Mouse (Mus musculus): ENCODE data around the gene Igf1r. TPM values are rescaled to one million over a fixed set of nuclear protein-coding genes. Genes with fewer than 3 reads are reported as not detected.
A peak's percentile ranks its signal among the peaks of the same experiment; 100 is the strongest.

Gene Igf1r
- polyA plus RNA-seq (2012), result 0.17 and 0.23 TPM in 2 replicates

DNA sequence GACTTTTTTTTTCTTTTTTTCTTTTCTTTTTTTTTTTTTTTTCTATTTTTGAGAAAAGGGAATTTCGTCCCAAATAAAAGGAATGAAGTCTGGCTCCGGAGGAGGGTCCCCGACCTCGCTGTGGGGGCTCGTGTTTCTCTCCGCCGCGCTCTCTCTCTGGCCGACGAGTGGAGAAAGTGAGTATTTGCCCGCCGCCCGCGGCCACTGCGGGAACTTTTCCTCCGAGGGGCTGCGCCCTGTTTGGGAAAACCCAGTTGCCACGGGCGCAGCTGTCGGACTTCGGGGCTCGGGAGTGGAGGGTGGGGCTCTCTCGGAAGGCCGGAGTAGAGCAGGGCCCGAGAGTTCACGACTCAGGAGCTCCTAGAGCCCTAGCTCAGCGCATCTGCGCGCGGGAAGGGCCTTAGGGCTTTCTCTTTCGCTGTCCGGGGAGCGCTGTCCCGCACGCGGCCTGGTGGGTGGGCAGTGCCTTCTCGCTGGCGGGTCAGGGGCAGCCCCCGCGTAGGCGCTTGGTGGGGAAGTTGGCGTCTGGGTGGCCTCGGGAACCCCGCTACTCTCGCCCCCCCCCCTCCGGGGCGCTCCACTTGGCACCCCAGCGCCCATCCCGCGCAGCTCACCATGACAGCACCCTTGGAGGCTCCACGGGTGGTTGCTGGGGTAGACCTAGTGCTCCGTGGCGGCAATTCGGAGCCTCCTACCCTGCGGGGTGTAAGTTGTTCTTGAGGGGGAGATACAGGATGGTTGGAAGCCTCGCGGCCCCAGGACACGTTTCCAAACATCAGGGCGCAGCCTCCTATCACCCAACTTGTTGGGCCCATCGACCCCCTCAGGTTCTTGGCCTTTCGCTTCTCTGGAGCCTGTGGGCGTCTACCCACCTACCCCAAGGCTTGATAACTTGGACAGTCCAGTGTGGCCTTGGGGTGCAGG, at the start of gene Igf1r:
TSS of gene Igf1r (plus strand) at position 51 of the 924 bp plus-strand sequence.
- Histone ChIP-seq H3K4me1 (ENCODE audit: control insufficient read depth) (peaks cover 54% of the 10 kb centered on the region), H3K36me3 (ENCODE audit: control insufficient read depth) (no peaks in the 10 kb centered on the region), H3K4me3 (replicated peaks) (peak within 1 kb of the TSS; percentile 91), H3K27me3 (ENCODE audit: control insufficient read depth) (peaks cover 57% of the 10 kb centered on the region), H3K9me3 (ENCODE audit: control insufficient read depth, low read length) (no peaks in the 10 kb centered on the region)
- TF ChIP-seq GATA1 (IDR thresholded peaks at IDR 0.05; ENCODE audit: low read length) (no peak), TAL1 (IDR thresholded peaks at IDR 0.05; ENCODE audit: low read length) (no peak)

DNA sequence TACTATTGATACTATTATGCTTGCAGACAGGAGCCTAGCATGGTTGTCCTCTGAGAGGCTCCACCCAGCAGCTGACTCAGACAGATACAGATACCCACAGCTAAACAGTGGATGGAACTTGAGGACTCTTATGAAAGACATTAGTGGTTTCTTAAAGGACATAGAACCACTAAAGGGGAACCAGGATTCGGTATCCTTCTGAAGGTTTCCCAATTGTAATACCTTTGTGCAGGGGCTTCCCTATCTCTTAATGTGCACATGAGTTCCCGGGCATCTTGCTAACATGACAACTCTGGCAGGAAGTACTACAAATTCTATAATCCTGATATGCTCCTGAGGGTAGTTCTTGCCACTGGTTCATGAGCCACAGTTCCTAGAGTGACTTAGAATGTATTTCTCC, 46.3 kb upstream of the Igf1r start:
- Histone ChIP-seq H3K9me3 (ENCODE audit: control insufficient read depth, low read length) (no peaks in the 10 kb centered on the region), H3K4me1 (ENCODE audit: control insufficient read depth) (no peaks in the 10 kb centered on the region), H3K36me3 (ENCODE audit: control insufficient read depth) (no peaks in the 10 kb centered on the region), H3K4me3 (replicated peaks) (no peak overlapping the region), H3K27me3 (ENCODE audit: control insufficient read depth) (no peaks in the 10 kb centered on the region; the same call in 1 of the 2 replicates)
- TF ChIP-seq GATA1 (IDR thresholded peaks at IDR 0.05; ENCODE audit: low read length) (no peak), TAL1 (IDR thresholded peaks at IDR 0.05; ENCODE audit: low read length) (no peak)

DNA sequence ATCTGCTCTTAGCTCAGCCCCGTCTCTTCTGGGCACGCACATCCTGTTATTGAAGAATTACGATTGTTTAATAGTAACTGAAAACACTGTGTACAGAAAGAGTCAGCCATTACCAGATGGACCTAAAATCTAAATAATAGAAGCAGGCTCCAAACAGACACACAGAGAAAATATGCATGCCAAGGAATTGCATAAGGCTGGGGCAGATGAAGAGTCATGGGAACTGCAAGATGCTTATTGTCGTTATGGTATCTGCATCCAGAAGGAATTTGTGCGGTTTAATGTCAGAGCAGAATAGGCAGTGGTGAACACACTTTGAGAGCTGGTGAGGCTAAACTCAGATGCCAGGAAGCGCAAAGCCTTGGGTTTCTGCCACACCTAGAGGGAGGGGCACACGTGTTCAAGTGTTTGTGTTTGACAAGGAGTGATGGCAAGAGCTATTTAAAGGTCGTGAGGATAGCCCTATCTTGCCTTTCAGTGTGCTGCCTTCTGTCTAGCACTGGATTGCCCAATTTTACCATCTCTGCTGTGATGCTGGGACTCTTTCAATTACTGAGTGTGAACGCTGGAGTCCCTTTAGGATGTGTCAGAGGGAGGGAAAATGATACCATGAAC, 44.7 kb upstream of the Igf1r start:
- Histone ChIP-seq H3K9me3 (ENCODE audit: control insufficient read depth, low read length) (no peaks in the 10 kb centered on the region), H3K36me3 (ENCODE audit: control insufficient read depth) (no peaks in the 10 kb centered on the region), H3K4me3 (replicated peaks) (no peak overlapping the region), H3K27me3 (ENCODE audit: control insufficient read depth) (peaks cover 3% of the 10 kb centered on the region), H3K4me1 (ENCODE audit: control insufficient read depth) (no peaks in the 10 kb centered on the region)
- TF ChIP-seq TAL1 (IDR thresholded peaks at IDR 0.05; ENCODE audit: low read length) (no peak), GATA1 (IDR thresholded peaks at IDR 0.05; ENCODE audit: low read length) (no peak)

DNA sequence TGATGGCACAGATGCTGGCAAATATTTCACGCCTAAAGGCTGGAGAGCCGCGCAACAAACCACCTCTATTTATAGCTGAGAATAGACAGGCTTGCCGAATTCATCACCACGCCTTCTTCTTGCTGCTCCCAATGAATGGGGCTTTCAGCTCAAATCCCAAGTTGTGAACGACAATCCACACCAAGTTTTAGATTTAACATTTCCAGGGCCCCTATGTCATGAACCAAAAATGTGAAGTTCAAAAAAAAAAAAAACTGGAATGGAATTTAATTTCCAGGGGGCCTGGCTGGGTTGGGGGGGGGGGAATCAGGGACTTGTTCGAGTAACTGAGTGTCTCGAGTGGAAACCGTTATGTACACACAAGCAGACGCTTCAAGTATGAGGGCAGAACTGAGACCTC, 42.1 kb upstream of the Igf1r start:
- TF ChIP-seq TAL1 (IDR thresholded peaks at IDR 0.05; ENCODE audit: low read length) (no peak), GATA1 (IDR thresholded peaks at IDR 0.05; ENCODE audit: low read length) (no peak)
- Histone ChIP-seq H3K4me3 (replicated peaks) (no peak overlapping the region), H3K4me1 (ENCODE audit: control insufficient read depth) (no peaks in the 10 kb centered on the region), H3K27me3 (ENCODE audit: control insufficient read depth) (peaks cover 3% of the 10 kb centered on the region), H3K36me3 (ENCODE audit: control insufficient read depth) (no peaks in the 10 kb centered on the region), H3K9me3 (ENCODE audit: control insufficient read depth, low read length) (no peaks in the 10 kb centered on the region)

DNA sequence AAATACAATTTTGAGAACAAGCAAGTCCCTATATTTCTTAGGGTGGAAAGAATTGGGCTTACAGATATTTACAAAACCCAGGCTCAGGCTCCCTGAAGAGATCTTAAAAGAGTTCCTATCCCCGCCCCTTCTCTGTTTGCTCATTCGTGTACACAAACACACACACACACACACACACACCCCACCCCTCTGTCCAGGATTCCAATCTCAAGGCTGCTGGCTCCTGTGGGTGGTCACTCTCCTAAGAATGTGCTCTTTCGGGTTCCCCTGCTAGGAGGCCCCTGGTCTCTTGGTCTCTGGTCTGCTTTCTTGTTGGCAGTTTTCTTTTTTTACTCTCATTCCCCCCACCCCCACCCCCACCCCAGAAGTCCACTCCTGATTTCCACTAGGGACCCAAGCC, 41.7 kb upstream of the Igf1r start:
- Histone ChIP-seq H3K4me3 (replicated peaks) (no peak overlapping the region), H3K27me3 (ENCODE audit: control insufficient read depth) (peaks cover 3% of the 10 kb centered on the region), H3K9me3 (ENCODE audit: control insufficient read depth, low read length) (no peaks in the 10 kb centered on the region), H3K4me1 (ENCODE audit: control insufficient read depth) (no peaks in the 10 kb centered on the region), H3K36me3 (ENCODE audit: control insufficient read depth) (no peaks in the 10 kb centered on the region)
- no peak for TF ChIP-seq GATA1 (IDR thresholded peaks at IDR 0.05; ENCODE audit: low read length)
- no peak for TF ChIP-seq TAL1 (IDR thresholded peaks at IDR 0.05; ENCODE audit: low read length)

DNA sequence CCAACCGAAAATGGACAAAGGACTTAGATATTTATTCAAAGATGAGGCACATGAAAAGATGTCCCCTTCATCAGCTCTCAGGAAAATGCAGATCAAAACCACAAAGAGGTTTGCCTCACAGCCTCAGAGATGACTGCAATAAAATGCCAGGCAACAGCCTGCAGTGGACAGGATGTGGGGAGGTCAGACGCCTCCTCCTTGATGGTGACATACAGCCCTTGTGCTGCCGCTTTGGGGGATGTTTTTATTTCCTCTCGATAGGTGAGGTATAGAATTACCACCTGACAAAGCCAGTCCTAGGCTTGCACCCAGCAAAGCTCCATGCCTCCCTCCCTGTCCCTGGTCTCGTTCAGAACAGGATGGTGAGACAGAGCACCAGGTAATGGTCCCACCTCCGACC, 40.8 kb upstream of the Igf1r start:
- TF ChIP-seq GATA1 (IDR thresholded peaks at IDR 0.05; ENCODE audit: low read length), result no peak
- H3K27me3 ChIP-seq (ENCODE audit: control insufficient read depth), result peaks cover 3% of the 10 kb centered on the region
- no peaks in the 10 kb centered on the region for H3K36me3 ChIP-seq (ENCODE audit: control insufficient read depth)
- no peak overlapping the region for H3K4me3 ChIP-seq (replicated peaks)
- H3K9me3 ChIP-seq (ENCODE audit: control insufficient read depth, low read length), result no peaks in the 10 kb centered on the region
- H3K4me1 ChIP-seq (ENCODE audit: control insufficient read depth), result no peaks in the 10 kb centered on the region

DNA sequence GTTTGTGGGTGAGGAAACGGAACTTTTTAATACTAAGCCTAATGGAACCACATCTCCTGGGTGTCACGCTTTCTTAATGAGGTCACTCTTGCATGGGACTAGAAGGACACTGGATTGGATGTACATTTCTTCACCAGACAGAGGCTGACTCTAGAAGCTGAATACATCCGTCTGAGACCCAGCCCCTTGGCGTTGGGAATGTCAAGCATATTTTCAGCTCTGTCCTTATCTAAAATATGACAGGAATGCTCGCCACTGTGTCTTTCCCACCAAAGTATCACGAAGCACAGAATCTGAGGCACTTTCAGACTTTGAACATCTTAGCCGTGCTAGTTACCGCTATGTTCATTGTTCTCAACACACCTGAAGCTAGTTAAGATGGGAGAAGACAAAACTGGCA, 35.7 kb upstream of the Igf1r start:
- Histone ChIP-seq H3K4me3 (replicated peaks) (no peak overlapping the region), H3K4me1 (ENCODE audit: control insufficient read depth) (no peaks in the 10 kb centered on the region), H3K27me3 (ENCODE audit: control insufficient read depth) (peaks cover 1% of the 10 kb centered on the region), H3K9me3 (ENCODE audit: control insufficient read depth, low read length) (no peaks in the 10 kb centered on the region), H3K36me3 (ENCODE audit: control insufficient read depth) (no peaks in the 10 kb centered on the region)
- TF ChIP-seq GATA1 (IDR thresholded peaks at IDR 0.05; ENCODE audit: low read length) (no peak), TAL1 (IDR thresholded peaks at IDR 0.05; ENCODE audit: low read length) (no peak)

DNA sequence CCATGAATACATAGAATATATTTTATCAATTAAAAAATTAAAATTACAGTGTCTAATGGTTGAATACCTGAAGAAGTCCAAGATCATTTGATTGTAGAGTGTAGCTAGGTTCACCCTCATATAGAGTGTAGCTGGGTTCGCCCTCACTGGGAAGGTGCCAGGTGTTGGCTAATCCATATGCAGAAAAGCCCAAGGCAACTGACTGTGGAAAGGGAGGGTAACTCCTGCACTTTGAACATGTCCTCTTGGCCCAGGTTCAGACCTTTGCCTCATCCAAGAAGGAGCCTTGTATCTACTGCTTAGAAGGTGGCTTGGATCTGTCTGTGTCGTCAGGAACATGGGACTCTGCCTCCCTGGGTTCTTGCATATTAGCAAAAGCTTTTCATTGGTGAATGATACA, 34.9 kb upstream of the Igf1r start:
- no peaks in the 10 kb centered on the region for H3K9me3 ChIP-seq (ENCODE audit: control insufficient read depth, low read length)
- no peaks in the 10 kb centered on the region for H3K4me1 ChIP-seq (ENCODE audit: control insufficient read depth)
- no peak overlapping the region for H3K4me3 ChIP-seq (replicated peaks)
- H3K27me3 ChIP-seq (ENCODE audit: control insufficient read depth), result no peaks in the 10 kb centered on the region
- TF ChIP-seq TAL1 (IDR thresholded peaks at IDR 0.05; ENCODE audit: low read length) (no peak), GATA1 (IDR thresholded peaks at IDR 0.05; ENCODE audit: low read length) (no peak)
- H3K36me3 ChIP-seq (ENCODE audit: control insufficient read depth), result no peaks in the 10 kb centered on the region

DNA sequence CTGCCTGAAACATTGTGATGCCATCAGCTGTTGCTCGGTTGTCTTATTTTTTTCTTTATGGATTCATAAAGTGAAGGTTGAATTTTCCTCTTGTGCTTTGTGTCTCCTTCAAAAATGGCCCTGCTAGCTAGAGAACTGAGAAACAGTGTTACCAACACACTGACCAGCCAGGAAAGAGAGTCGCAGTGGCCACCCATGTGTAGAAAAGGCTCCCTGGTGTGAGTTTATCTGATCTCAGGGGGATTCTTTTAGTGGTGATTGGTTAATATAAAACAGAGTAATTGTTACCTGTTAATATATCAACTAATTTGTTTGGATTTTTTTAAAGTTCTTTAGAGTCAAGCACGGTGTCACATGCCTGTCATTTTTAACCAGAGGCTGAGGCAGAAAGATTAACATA, 33.2 kb upstream of the Igf1r start:
- no peak overlapping the region for H3K4me3 ChIP-seq (replicated peaks)
- H3K27me3 ChIP-seq (ENCODE audit: control insufficient read depth), result peaks cover 5% of the 10 kb centered on the region
- TF ChIP-seq GATA1 (IDR thresholded peaks at IDR 0.05; ENCODE audit: low read length) (no peak), TAL1 (IDR thresholded peaks at IDR 0.05; ENCODE audit: low read length) (no peak)
- no peaks in the 10 kb centered on the region for H3K9me3 ChIP-seq (ENCODE audit: control insufficient read depth, low read length)
- H3K36me3 ChIP-seq (ENCODE audit: control insufficient read depth), result no peaks in the 10 kb centered on the region
- no peaks in the 10 kb centered on the region for H3K4me1 ChIP-seq (ENCODE audit: control insufficient read depth)
